Mouse (Mus musculus) C2C12 (cell line): ENCODE results near the gene Prdm13.

Experiments
- CEBPB ChIP-seq: IDR thresholded peaks from one replicate; pipeline ENCODE4 v1.6.1; 2011; ENCODE audit warnings: low read depth, mild to moderate bottlenecking, control low read depth, moderate library complexity
- CTCF ChIP-seq: IDR thresholded peaks from one replicate; pipeline ENCODE4 v1.5.1; 2011; ENCODE audit not compliant: control insufficient read depth, insufficient read depth, insufficient read length
- FOSL1 ChIP-seq: IDR thresholded peaks from one replicate; pipeline ENCODE4 v1.8.0; 2011; ENCODE audit warnings: mild to moderate bottlenecking, low read length; ENCODE audit not compliant: poor library complexity, insufficient read depth, severe bottlenecking
- MAX ChIP-seq: IDR thresholded peaks from one replicate; pipeline ENCODE4 v1.6.1; 2011; ENCODE audit warnings: mild to moderate bottlenecking, control low read depth
- MYOD1 ChIP-seq: IDR thresholded peaks from one replicate; pipeline ENCODE4 v1.6.1; 2011; ENCODE audit warnings: low read depth; ENCODE audit not compliant: control insufficient read depth, insufficient read length
- MYOG ChIP-seq: IDR thresholded peaks from one replicate; pipeline ENCODE4 v1.6.1; 2011; ENCODE audit not compliant: control insufficient read depth, insufficient read length; ENCODE audit errors: extremely low read depth
- USF1 ChIP-seq: IDR thresholded peaks from one replicate; pipeline ENCODE4 v1.6.1; 2011; ENCODE audit warnings: low read depth, mild to moderate bottlenecking, control low read depth, moderate library complexity

DNA sequence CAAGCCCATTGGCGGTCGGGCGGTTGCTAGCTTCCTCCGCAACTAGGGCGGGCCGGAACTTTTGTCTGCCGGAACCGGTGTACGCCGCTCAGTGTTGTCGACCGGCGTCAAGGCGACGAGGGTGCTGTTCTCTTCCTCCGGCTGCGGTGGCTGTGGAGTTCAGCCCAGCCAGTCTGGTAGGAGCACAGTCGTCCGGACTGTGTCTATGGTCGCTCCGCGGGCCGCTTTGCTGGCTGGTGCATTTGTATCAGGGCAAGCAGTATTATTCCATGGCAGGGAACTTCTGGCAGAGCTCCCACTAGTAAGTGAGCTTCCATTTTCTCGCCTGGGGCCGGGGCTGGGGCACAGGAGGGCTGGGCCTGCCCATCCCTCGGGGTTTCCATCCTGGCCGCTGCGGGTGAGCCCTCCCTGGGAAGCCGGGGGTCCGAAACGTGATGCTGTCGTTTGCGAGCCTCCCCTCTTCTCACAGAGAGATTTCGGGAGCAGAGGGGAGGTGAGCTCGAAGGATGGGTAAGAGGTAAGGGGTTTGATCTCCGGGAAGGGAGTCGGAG, 41.9 kb upstream of the Prdm13 start, which contains the start of gene Ccnc:
- TF ChIP-seq CEBPB (no peak), CTCF (no peak), USF1 (no peak), MYOD1 (no peak), MAX (no peak), FOSL1 (no peak), MYOG (no peak)
